Mouse (Mus musculus) kidney, postnatal 25 days (tissue): ENCODE measurements around the gene Prdx2.

Experiments
- DNase-seq, 2 experiments: peaks; one replicate each; pipeline ENCODE4 v3.0.0; 2021; ENCODE audit warnings: mixed read lengths in 2 of 2

Gene Prdx2

DNA sequence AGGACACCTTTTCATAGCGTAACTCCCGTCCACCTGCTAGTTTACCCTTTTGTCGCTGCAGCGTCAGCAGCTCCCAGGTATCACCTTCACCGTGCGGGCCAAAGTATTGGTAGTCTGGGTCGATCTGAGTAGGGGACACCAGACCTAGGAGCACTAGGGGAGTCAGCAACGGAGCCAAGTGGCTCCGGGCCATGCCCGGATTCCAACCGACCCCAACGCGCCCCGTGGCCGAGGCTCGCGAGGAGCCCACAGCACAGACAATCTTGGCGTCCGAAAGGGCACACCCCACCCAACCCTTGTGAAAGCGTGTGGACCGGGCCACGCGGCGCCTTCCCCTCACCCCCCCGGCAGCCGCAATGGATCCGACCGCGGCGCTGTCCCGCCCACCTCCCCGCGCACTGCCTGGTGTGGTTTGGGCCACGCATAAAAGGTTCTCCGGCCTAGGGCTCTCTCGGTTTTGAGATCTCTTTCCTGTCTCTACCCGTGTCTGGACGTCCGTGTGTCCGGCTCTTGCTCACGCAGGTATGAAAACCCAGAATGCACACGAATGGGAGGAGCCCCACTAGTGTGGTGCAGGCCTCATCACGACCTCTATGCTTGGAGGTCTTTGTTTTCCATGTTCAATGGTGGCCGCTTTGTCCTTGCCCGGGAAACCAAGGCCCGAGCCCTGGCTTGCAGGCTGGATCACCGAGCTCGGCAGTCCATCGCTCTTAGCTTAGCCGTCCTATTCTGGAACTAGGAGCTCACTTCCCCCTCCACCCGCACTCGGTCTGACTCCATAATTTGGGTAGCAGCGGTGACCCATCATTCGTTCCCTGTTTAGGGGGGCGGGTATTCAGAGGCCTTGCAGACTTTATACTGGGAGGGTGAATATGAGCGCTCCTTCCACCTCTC is at the start of gene Prdx2, which contains the start of the genes Gm49661 and Rnaseh2a:
Gene Prdx2 (plus strand): TSS at position 347 of the 894 bp plus-strand sequence.
Gene Gm49661 (minus strand): TSS at position 193 of the 894 bp plus-strand sequence.
Gene Rnaseh2a (minus strand): TSS at position 527 of the 894 bp plus-strand sequence.
- DNase-seq: peak; percentile 84 to 89

DNA sequence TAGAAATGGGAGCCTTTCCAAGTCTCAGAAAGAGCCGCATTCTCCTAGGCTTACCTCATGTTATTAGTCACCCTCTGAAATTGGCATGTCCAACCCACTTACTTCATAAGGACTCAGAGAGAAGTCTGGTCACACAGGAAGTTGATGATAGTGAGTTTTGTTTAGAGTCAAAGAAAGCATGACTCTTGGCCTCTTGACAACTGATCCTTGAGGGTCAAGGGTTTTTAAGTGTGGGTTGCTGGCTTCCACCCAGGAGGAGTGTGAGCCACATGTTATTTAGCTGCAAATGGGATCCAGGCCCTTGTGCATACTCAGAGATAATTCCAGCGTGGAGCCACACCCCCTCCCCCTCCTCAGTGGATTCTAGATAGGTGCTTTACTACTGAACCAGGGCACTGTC is 47.8 kb upstream of the Prdx2 start:
- DNase-seq: no peak

DNA sequence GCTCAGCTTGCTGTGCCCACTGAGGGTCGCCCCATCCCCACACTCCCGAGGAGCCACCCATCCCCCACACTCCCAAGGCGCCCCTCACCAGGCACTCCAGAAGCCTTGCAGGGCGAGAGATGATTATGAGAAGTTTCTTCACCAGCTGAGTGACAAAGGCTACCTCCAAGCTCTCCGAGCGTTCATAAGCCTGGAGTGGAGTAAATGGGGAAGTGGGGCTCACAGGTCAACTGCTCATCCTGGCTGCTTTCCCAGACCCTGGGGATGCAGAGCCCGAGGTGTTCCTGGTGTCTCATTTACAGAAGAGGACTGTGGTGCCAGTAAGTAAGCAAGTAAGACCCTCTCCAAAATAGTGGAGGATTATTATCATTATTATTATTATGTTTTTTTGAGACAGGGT is 43.8 kb upstream of the Prdx2 start:
- no peak for DNase-seq

- DNase-seq: no peak
Measured at GRCm38 (mm10) chr8:84927513-84927912, 41.9 kb upstream of the Prdx2 start.

- DNase-seq: peak; percentile 78 to 79
Measured at GRCm38 (mm10) chr8:84928456-84929306, 40.7 kb upstream of the Prdx2 start.

- no peak for DNase-seq
Measured at GRCm38 (mm10) chr8:84930582-84930981, 38.8 kb upstream of the Prdx2 start.

- no peak for DNase-seq
Measured at GRCm38 (mm10) chr8:84933767-84934559, 35.4 kb upstream of the Prdx2 start.

- DNase-seq: no peak
Measured at GRCm38 (mm10) chr8:84934860-84935259, 34.5 kb upstream of the Prdx2 start.

DNA sequence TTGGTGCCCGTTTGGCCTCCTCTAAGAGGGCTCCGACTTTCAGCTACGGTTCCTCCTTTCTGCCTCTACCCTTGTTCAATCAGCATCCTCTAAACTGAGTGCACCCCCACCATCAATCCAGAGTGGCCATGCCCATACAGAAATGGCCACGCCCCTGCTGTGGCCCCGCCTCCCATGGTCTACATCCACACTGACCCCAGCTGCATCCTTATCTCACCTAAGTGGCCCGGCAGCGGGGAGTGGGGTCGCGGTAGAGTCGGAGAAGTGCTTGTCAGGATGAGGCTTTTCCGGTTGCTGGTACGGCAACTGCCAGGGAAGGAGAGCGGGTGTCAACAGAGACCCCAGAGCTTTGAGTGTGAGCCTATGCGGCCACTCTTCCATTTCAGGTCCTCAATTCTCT is 33.9 kb upstream of the Prdx2 start:
- DNase-seq: no peak

DNA sequence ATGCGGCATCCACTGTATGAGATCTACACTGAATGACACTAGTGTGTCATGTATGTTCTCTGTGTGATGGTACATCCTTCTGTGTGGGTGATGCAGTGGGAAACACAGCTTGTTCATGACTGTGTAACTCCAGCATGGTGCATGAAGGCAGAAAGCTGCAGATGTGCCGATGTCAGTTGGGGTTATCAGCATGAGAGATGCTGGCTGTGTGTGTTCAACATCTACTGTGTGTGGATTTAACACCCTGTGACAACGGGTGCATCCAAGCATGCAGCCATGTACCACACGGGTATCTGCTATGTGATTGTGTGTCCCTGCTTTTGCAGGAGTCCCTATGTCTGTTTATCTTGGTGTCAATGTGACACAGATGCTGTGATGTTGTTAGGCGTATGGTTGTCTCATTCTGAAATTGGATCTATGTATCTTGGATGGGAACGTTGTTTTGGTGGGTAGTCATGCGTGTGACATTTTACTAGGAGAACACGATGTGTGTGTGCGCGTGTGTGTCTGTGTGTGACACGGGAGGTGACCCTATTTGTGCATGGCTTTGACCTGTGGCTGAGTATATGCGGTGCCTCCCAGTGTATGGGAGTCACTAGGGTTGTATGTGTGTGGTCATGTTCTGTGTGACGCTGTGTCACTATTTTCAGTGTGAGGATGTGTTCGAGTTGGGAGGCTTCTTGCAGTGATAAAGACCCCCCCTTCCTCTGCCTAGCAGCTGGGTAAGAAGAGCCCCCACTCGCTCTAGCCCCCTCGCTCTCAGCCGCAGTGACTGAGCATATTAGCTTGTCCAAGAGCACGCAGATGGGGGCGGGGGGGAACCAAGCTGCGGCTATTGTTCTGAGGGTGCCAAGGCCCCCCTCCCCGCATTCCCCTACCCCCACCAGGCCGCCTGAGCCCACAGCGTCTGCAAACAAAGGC is 33.1 kb upstream of the Prdx2 start:
- DNase-seq: no peak

DNA sequence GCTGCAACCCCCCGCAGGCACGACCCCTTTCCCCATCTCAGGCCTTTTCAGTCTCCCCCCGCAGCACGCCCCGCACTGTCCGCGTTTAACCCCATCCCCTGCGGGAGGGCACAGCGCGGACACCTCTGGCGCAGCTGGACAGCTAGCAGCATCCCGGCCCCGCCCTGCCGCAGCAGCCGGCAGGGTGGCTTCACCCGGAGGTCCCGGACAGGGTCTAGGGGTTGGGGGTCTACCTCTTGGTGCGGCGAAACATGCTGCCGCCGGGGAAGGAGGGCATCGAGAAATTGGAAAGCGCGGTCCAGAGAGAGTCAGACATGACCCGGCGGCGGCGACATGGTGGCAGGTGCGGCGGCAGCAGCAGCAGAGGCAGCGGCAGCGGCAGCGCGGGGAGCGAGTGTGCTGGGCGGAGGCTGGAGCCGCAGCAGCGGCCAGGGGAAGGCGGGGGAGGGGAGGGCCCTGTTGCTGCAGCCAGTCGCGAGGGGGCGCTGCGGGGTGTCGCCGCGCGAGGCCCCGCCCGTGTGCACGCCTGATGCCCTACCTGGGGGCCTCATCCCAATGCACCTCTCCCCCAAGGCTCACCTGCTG is 32.3 kb upstream of the Prdx2 start, which contains the start of gene Mast1:
Gene Mast1 (minus strand): TSS at position 398 of the 585 bp plus-strand sequence.
- peak; percentile 49 to 66 for DNase-seq

- DNase-seq: no peak
Measured at GRCm38 (mm10) chr8:84937620-84938485, 31.5 kb upstream of the Prdx2 start.

DNA sequence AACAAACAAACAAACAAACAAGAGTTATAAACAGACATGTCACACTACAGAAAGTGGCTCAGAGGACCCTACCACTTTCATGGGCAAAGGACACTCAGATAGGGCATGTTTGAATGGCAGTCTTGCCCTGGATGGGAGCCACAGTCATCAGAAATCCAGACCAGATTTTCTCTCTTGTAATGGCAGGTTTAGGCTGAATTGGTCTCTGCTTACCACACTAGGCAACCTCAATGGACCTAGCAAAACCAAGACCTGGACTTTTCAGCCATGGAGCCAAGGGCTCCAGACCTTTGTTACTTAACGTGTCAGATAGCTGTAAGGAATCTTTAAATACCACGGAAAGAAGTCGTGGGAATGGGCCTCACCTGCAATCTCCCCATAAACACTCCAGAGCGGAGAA is 25.7 kb upstream of the Prdx2 start:
- no peak for DNase-seq

DNA sequence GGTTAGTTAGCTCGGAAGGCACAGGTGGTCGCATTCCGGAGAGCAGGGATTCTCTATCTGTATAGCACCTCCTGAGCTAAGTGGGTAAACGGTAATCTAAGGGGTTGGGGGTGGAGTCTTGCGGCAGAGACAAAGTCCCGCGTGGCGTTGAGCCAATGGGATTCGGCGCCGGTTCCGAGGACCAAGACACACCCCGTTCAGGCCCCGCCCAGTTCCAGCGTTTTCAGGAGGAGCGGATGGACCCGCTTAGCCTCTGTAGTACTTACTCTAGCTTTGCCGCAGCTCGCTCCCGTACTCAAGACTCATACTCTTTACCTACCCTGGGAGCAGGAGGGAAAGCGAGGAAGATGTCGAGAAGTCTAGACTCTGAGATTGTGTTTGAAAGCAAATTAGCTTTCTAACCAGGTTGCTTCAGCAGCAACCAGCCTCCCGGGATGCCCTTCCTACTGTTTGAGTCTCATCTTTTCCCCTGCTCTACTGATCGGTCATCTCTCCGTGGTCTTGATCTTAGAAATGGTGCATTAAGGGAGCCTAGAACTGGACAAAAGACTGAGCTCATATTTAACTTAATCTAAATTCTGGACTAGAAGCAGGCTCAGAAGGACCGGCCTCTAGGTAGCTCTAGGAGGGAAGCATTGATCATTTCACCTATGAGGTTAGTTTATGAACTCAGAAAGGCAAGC is 24.8 kb upstream of the Prdx2 start:
- DNase-seq: peak; percentile 49 to 66

DNA sequence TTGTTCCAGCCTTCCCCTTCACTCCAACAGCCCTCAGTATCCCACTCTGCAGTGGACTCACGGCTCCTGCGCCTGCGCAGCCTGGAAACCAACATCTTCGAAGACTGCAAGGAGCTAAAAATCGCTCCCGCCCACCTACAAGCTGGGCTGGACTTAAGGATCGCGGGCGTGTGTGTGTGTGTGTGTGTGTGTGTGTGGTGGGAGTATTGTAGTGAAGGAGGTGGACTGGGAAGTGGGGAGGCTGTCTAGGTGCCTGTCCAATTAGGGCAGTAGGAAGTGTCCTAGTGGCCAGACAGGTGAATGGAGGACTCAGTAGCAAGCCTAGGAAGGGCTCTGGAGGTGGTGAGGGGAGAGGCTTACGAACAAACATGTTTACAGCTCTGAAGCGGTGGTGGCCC is 24.2 kb upstream of the Prdx2 start:
- no peak for DNase-seq

GRCm38 (mm10) chr8:84945633-84946527 is 23.5 kb upstream of the Prdx2 start:
- no peak for DNase-seq

GRCm38 (mm10) chr8:84946528-84947240 is 22.7 kb upstream of the Prdx2 start, which contains the start of gene Rtbdn:
Rtbdn (plus strand) TSS chr8:84946991.
- no peak for DNase-seq

- DNase-seq: peak; percentile 53 to 63
Measured at GRCm38 (mm10) chr8:84947241-84947545, 22.2 kb upstream of the Prdx2 start.
